Mouse (Mus musculus) limb, embryonic 12.5 days (tissue): ENCODE data around the gene Itpripl1. TPM values are rescaled to one million over a fixed set of nuclear protein-coding genes. Genes with fewer than 3 reads are reported as not detected.

Source experiments
- polyA plus RNA-seq: library from polyadenylated mRNA; unstranded; fragments of >200 nt; fragmentation: Nextera tagmentation; extraction: Ambion mirVana; gene quantifications from 2 replicates; pipeline ENCODE4 v1.2.1, GENCODE M21; 2016

Itpripl1 gene
- polyA plus RNA-seq, 1 experiment from 2014 or later, result 23.0 TPM

Other genes with a start within 250 kb of the Itpripl1 start
- 41.3 and 42.8 TPM in 2 replicates for gene Sppl2a, start 210.2 kb downstream of the Itpripl1 start, polyA plus RNA-seq
- 12.3 and 13.8 TPM in 2 replicates for gene Ap4e1, start 134.7 kb downstream of the Itpripl1 start, polyA plus RNA-seq
- 35.6 and 40.2 TPM in 2 replicates for gene Blvra, start 72.8 kb downstream of the Itpripl1 start, polyA plus RNA-seq
- gene Ncaph, start 9.5 kb downstream of the Itpripl1 start, polyA plus RNA-seq, result 112 TPM in 2 replicates
- 2.2 and 2.3 TPM in 2 replicates for gene 1810024B03Rik, start 64.8 kb upstream of the Itpripl1 start, polyA plus RNA-seq
- 98.3 and 104 TPM in 2 replicates for gene Snrnp200, start 64.9 kb upstream of the Itpripl1 start, polyA plus RNA-seq
- 65.1 and 65.9 TPM in 2 replicates for gene Ciao1, start 104.4 kb upstream of the Itpripl1 start, polyA plus RNA-seq
- 26.5 and 29.6 TPM in 2 replicates for gene Tmem127, start 104.5 kb upstream of the Itpripl1 start, polyA plus RNA-seq
- 86.5 and 89.6 TPM in 2 replicates for gene Stard7, start 126.8 kb upstream of the Itpripl1 start, polyA plus RNA-seq
- 6.5 and 7.0 TPM in 2 replicates for gene Dusp2, start 192.7 kb upstream of the Itpripl1 start, polyA plus RNA-seq
- not detected in 2 replicates for gene Astl, start 195.2 kb upstream of the Itpripl1 start, polyA plus RNA-seq
- 1.3 and 1.6 TPM in 2 replicates for gene Adra2b, start 219.8 kb upstream of the Itpripl1 start, polyA plus RNA-seq